Mouse (Mus musculus): ENCODE data around the gene Sf1.

- TF ChIP-seq CTCF (IDR thresholded peaks at IDR 0.05; ENCODE audit: low read depth) (no peak), EP300 (IDR thresholded peaks at IDR 0.05; ENCODE audit: low read depth) (no peak)
These were observed 29.5 kb upstream of the Sf1 start for GRCm38 (mm10) chr19:6333761-6334595.

All from liver, embryonic 14.5 days (tissue).